Mouse (Mus musculus) kidney, embryonic 16.5 days (tissue): ENCODE data around the gene Noct. TPM values are rescaled to one million over a fixed set of nuclear protein-coding genes. Genes with fewer than 3 reads are reported as not detected.

ENCODE experiments used
- ATAC-seq: fragments of 200-750 bp; cut with Nextera tagmentation; 2 replicates; pipeline ENCODE4 v1.8.0; 2017; ENCODE audit warnings: moderate TSS enrichment; ENCODE audit not compliant: low FRiP score, low TSS enrichment
- H3K27ac ChIP-seq: fragments of 300-500 bp; sonication (generic); 2 replicates; pipeline ENCODE4 v1.5.1; 2014; ENCODE audit warnings: low read length
- H3K27me3 ChIP-seq: fragments of 300-500 bp; sonication (generic); 2 replicates; pipeline ENCODE4 v1.6.1; 2014; ENCODE audit warnings: low read length, control low read depth, mixed read lengths; ENCODE audit not compliant: insufficient read depth
- H3K36me3 ChIP-seq: fragments of 300-500 bp; sonication (generic); 2 replicates; pipeline ENCODE4 v1.6.1; 2014; ENCODE audit warnings: low read length, control low read depth, mixed read lengths; ENCODE audit not compliant: insufficient read depth
- H3K4me1 ChIP-seq: fragments of 300-500 bp; sonication (generic); 2 replicates; pipeline ENCODE4 v1.6.1; 2014; ENCODE audit warnings: low read length, control low read depth, mixed read lengths; ENCODE audit not compliant: insufficient read depth
- H3K4me2 ChIP-seq: fragments of 300-500 bp; sonication (generic); replicated peaks from 2 replicates; pipeline ENCODE4 v1.6.1; 2014; ENCODE audit warnings: low read depth, low read length
- H3K4me3 ChIP-seq: fragments of 300-500 bp; sonication (generic); 2 replicates; pipeline ENCODE4 v1.5.1; 2014; ENCODE audit warnings: mild to moderate bottlenecking, low read length
- H3K9ac ChIP-seq: fragments of 300-500 bp; sonication (generic); replicated peaks from 2 replicates; pipeline ENCODE4 v1.6.1; 2014; ENCODE audit warnings: low read length
- H3K9me3 ChIP-seq: fragments of 300-500 bp; sonication (generic); 2 replicates; pipeline ENCODE4 v1.6.1; 2016; ENCODE audit warnings: low read length, control low read depth
- WGBS: fragments of 180-500 bp; shearing (Covaris S2); extraction: QIAGEN DNeasy Blood & Tissue Kit; methylation state at CpG from one replicate; pipeline ENCODE4 v1.1.7; 2014; 5-methylcytosine and 5-hydroxymethylcytosine counted together
- polyA plus RNA-seq: library from polyadenylated mRNA; unstranded; fragments of >200 nt; fragmentation: Nextera tagmentation; extraction: Ambion mirVana; gene quantifications from 2 replicates; pipeline ENCODE4 v1.2.1, GENCODE M21; 2015

Gene Noct
- polyA plus RNA-seq, 1 experiment from 2014 or later: 7.2 TPM

DNA sequence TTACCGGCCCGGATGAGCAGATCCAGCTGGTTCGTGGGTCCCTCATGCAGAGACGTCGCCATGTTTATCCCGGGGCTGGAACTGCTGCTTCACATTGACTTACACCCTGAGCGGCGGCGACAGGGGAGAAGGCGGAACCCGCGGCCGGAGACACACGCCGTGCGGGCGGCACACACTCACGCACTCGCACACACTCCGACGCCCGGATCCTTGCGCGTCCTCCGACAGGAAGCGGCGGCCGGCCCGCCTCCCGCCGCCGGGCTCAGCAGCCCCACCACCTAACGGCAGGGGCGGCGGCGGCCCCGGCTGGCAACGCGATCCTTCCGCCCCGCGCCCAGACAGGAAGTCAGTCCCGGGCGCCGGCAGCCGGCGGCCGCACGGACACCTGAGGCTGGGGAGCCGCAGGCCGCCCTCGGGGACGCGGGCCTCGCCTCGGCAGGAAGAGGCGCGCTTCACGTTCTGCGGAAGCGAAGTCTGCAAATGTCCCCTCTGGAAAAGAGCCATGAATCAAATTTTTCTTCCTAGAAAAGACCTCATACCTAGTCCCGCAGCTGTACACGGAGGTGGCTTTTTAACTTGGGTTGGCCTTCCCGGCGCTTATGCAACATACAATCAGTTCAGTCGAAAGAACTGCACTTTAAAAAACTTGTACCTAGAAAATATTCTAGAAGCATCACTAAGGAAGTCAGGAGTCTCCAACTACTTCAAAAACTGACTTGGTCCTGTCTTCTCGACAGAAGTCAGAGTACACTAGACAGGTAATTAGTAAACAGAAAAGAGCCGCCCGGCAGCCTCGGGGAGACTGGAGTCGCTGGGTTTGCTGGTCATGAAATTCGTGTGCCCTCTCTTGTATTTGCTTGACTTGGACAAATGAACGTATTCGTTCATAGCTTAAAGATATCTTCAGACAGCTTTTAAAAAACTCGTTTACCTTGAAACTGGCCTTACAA, 53.2 kb downstream of the Noct start:
- Histone ChIP-seq H3K27ac (peak overlapping the region; percentile 99), H3K9ac (peak overlapping the region; percentile 93), H3K4me2 (peak overlapping the region; percentile 84), H3K27me3 (no peaks in the 10 kb centered on the region), H3K4me1 (peaks cover 8% of the 10 kb centered on the region), H3K4me3 (peak overlapping the region; percentile 100), H3K36me3 (no peaks in the 10 kb centered on the region), H3K9me3 (no peaks in the 10 kb centered on the region)
- under 1% methylated on average over 75 of the region's 75 CpGs for WGBS
- ATAC-seq: peak; percentile 72

GRCm38 (mm10) chr3:51278433-51278832, 54.2 kb downstream of the Noct start:
- Histone ChIP-seq H3K4me1 (peaks cover 8% of the 10 kb centered on the region), H3K4me2 (no peak overlapping the region), H3K4me3 (no peak overlapping the region), H3K9me3 (no peaks in the 10 kb centered on the region), H3K27me3 (no peaks in the 10 kb centered on the region), H3K36me3 (no peaks in the 10 kb centered on the region), H3K27ac (no peak overlapping the region), H3K9ac (no peak overlapping the region)
- no peak for ATAC-seq
- WGBS: 63% methylated on average over 4 of the region's 4 CpGs

DNA sequence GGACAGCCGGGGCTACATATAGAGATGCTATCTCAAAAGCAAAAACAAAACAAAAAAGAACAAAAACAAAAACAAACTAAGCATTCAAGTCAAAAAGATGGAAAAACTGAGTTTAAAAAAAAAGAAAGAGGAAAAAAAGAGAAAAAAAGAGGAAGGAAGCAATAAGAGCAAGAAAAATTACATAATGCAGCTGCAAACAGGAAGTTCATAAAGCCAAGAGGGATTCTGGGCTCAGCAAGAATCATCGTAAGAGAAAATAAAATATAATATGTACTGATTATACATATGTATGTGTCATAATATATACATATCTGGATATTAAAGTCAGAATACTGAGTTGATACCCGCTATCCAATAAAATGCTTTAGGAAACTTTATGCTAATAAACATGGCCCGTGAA, 57.5 kb downstream of the Noct start:
- Histone ChIP-seq H3K4me1 (no peaks in the 10 kb centered on the region), H3K4me3 (no peak overlapping the region), H3K9ac (no peak overlapping the region), H3K27ac (no peak overlapping the region), H3K36me3 (no peaks in the 10 kb centered on the region), H3K9me3 (no peaks in the 10 kb centered on the region), H3K27me3 (no peaks in the 10 kb centered on the region), H3K4me2 (no peak overlapping the region)
- ATAC-seq: no peak
- 88% methylated on average over 4 of the region's 4 CpGs for WGBS

GRCm38 (mm10) chr3:51284375-51284774, 60.1 kb downstream of the Noct start:
- H3K9me3 ChIP-seq: no peaks in the 10 kb centered on the region
- no peaks in the 10 kb centered on the region for H3K4me1 ChIP-seq
- H3K4me2 ChIP-seq: no peak overlapping the region
- no peaks in the 10 kb centered on the region for H3K27me3 ChIP-seq
- no peak overlapping the region for H3K9ac ChIP-seq
- no peak overlapping the region for H3K27ac ChIP-seq
- H3K36me3 ChIP-seq: no peaks in the 10 kb centered on the region
- WGBS: 71% methylated on average over 1 of the region's 1 CpGs
- ATAC-seq: no peak
- H3K4me3 ChIP-seq: no peak overlapping the region

DNA sequence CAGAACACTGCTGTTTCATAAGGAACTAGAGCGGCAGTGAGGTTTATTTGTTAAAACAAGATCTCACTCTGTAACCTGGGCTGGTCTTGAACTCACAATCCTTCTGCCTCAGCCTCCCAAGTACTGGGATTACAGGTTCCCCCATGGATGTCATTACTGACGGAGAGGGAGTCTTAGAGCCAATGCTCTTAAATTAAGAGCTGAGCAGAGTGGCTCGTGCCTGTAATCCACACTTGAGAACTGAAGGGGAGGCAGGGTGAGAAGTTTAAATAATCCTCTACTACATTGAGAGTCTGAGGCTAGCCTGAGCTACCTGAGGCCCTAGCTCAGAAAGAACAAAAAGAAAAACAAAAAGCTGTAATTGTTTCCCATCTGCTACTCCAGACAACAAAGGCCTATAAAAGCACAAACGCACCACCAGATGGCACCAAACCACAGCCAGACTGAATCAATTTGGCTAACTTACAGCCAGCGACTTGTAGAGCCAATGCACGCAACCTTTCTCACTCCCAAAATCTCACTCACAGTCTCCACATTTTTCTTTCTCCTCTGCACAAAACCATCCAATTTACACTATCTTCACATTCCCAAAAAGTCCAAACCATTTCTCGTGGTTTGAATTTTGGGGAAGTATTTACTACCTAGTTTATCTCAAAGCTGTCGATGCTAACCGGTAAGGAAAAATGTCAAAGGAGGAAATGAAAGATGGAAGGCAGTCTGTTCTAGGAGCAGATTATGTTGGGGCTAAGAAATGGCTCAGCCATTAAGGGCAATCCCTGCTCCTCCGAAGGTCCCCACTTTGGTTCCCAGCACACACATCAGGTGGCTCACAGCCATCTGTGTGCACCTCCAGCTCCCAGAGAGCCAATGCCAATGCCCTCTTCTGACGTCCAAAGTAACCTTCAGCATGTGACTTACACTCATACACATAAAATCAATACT, 64.9 kb downstream of the Noct start:
- Histone ChIP-seq H3K9ac (no peak overlapping the region; the same call in 1 of the 2 replicates), H3K9me3 (no peaks in the 10 kb centered on the region), H3K4me2 (no peak overlapping the region), H3K36me3 (no peaks in the 10 kb centered on the region), H3K4me3 (no peak overlapping the region), H3K27ac (no peak overlapping the region), H3K4me1 (no peaks in the 10 kb centered on the region), H3K27me3 (no peaks in the 10 kb centered on the region)
- 53% methylated on average over 11 of the region's 11 CpGs for WGBS
- no peak for ATAC-seq

- Histone ChIP-seq H3K9ac (no peak overlapping the region), H3K27ac (no peak overlapping the region), H3K9me3 (no peaks in the 10 kb centered on the region), H3K4me3 (no peak overlapping the region), H3K4me1 (no peaks in the 10 kb centered on the region), H3K4me2 (no peak overlapping the region), H3K36me3 (no peaks in the 10 kb centered on the region), H3K27me3 (no peaks in the 10 kb centered on the region)
- no peak for ATAC-seq
- 61% methylated on average over 2 of the region's 2 CpGs for WGBS
These were observed 70.0 kb downstream of the Noct start for GRCm38 (mm10) chr3:51294251-51294650.

- H3K4me1 ChIP-seq: no peaks in the 10 kb centered on the region
- no peak for ATAC-seq
- H3K4me2 ChIP-seq: no peak overlapping the region
- no peak overlapping the region for H3K9ac ChIP-seq
- H3K27ac ChIP-seq: no peak overlapping the region
- H3K4me3 ChIP-seq: no peak overlapping the region
- H3K36me3 ChIP-seq: no peaks in the 10 kb centered on the region
- 58% methylated on average over 2 of the region's 2 CpGs for WGBS
- H3K9me3 ChIP-seq: no peaks in the 10 kb centered on the region
- no peaks in the 10 kb centered on the region for H3K27me3 ChIP-seq
These were observed 71.0 kb downstream of the Noct start for GRCm38 (mm10) chr3:51295225-51295624.

DNA sequence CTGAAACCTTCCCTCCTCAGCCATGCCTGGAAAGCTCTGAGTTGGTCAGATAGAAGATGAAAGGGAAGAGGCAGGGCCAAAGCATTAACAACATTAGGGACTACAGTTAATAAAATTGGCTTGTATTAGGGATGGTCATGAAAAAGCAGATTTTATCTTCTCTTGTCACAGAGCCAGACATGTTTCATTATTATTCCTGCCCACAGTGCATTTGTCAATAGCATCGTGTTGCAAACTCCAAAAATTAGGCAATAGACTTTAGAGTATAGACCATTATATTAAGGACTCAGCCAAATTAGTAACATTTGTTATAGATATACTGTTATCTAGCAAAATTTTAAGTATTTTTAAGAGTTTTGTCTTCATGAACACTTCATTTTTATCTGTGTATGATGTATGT, 72.5 kb downstream of the Noct start:
- no peak overlapping the region for H3K4me2 ChIP-seq
- ATAC-seq: no peak
- no peaks in the 10 kb centered on the region for H3K9me3 ChIP-seq
- H3K27me3 ChIP-seq: no peaks in the 10 kb centered on the region
- no peaks in the 10 kb centered on the region for H3K4me1 ChIP-seq
- no peak overlapping the region for H3K4me3 ChIP-seq
- 68% methylated on average over 1 of the region's 1 CpGs for WGBS
- H3K27ac ChIP-seq: no peak overlapping the region
- H3K9ac ChIP-seq: no peak overlapping the region
- no peaks in the 10 kb centered on the region for H3K36me3 ChIP-seq
